Comparison of ENCODE assay signal across 8 mouse cellular contexts in the genomic region with DNA sequence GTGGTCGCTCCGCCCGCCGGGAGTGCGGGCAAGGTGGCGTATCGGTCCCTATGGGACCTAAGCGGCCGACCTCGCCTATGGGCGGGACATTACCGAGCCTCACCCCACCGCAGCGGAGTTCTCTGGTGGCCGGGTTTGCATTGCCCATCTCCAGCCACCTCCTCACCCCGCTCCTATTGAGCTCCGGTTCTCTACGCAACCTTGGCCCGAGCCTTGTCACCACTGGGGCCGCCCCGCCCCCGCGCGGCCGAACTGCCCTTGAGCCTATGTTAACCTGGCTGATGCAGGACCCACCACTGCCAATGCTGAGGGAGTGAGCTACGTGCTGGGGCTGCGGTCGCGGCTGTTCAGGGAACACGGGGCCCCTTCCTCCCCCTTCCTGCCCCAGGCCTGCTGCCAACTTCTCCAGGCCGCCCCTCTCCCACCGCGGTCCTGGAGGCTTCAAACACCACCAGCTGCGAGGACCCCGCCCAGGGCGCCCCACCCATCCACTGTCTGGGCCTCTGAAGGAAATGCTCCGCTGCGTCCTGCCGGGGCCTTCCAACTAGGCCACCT. TPM values are rescaled to one million over a fixed set of nuclear protein-coding genes. Genes with fewer than 3 reads are reported as not detected.
DNase-seq lines count a peak whose midpoint lies in the region; ATAC-seq lines count a peak whose summit lies in the region.

No protein-coding gene starts in this region.

- peak; percentile 80 for DNase-seq in layer of hippocampus, adult 11-12 months (ENCODE audit: low spot score)
- DNase-seq in layer of hippocampus, adult 9-10 months (ENCODE audit: low spot score): no peak
- peak; percentile 47 to 71 for DNase-seq in adrenal gland, postnatal 4 days (ENCODE audit: low spot score in 2 of 2)
- DNase-seq in heart, postnatal 10 days: peak; percentile 88 to 89
- peak; percentile 84 to 90 for DNase-seq in kidney, postnatal 36 days

- peak; percentile 48 for ATAC-seq in erythroid progenitor cell, adult 5-6 weeks (replicated peaks; ENCODE audit: low FRiP score, poor library complexity, severe bottlenecking)
- peak; percentile 20 for ATAC-seq in megakaryocyte progenitor cell, adult 5-6 weeks (replicated peaks; ENCODE audit: poor library complexity)
- ATAC-seq in stomach, embryonic 15.5 days (ENCODE audit: insufficient read depth, low FRiP score, low read depth): peak; percentile 56

- H3K36me3 ChIP-seq in stomach, embryonic 15.5 days: no peaks in the 10 kb centered on the region

- H3K4me3 ChIP-seq in stomach, embryonic 15.5 days (replicated peaks): peak overlapping the region; percentile 85

- no peaks in the 10 kb centered on the region for H3K9me3 ChIP-seq in stomach, embryonic 15.5 days

- H3K27ac ChIP-seq in stomach, embryonic 15.5 days: peak overlapping the region; percentile 98

- H3K27me3 ChIP-seq in stomach, embryonic 15.5 days (replicated peaks): no peaks in the 10 kb centered on the region

- peak overlapping the region; percentile 56 for H3K9ac ChIP-seq in stomach, embryonic 15.5 days

- under 1% methylated on average over 34 of the region's 39 CpGs for WGBS in stomach, embryonic 15.5 days

- H3K4me1 ChIP-seq in stomach, embryonic 15.5 days: peaks cover 15% of the 10 kb centered on the region; the same call in 1 of the 2 replicates

- intact Hi-C loops in heart, postnatal 10 days (cut with DNase I): loop anchor here (1.0 to 10.0 kb wide), 4 partner anchors 118 to 348 kb away; a partner anchor contains a TSS

- H3K4me2 ChIP-seq in stomach, embryonic 15.5 days: peak overlapping the region; percentile 92

RNA-seq across cellular contexts. Expression of a gene that starts 0.8 kb away (rescaled TPM):
- total RNA-seq in adrenal gland, postnatal 4 days (2021): 10 to 100 TPM; 70.9 to 77.5 TPM
- 41.8 and 46.9 TPM in 2 replicates for total RNA-seq in erythroid progenitor cell, adult 5-6 weeks (2015; ENCODE audit: low replicate concordance)
- 53.8 and 60.1 TPM in 2 replicates for total RNA-seq in erythroid progenitor cell, adult 5-6 weeks (2017; ENCODE audit: low replicate concordance)
- 10 to 100 TPM; 63.9 to 96.0 TPM for total RNA-seq in heart, postnatal 10 days (2021)
- 37.6 and 46.3 TPM in 2 replicates for total RNA-seq in megakaryocyte progenitor cell, adult 5-6 weeks (2015)
- 16.9 and 24.3 TPM in 2 replicates for total RNA-seq in megakaryocyte progenitor cell, adult 5-6 weeks (2017)
- polyA plus RNA-seq in stomach, embryonic 15.5 days (2015; fragmentation: Nextera tagmentation; extraction: Ambion mirVana): 31.0 and 32.3 TPM in 2 replicates

RNA-seq across cellular contexts. Expression of a gene that starts 22.8 kb away (rescaled TPM):
- not detected for total RNA-seq in adrenal gland, postnatal 4 days (2021)
- total RNA-seq in erythroid progenitor cell, adult 5-6 weeks (2015; ENCODE audit: low replicate concordance): not detected in 2 replicates
- total RNA-seq in erythroid progenitor cell, adult 5-6 weeks (2017; ENCODE audit: low replicate concordance): not detected in 2 replicates
- not detected for total RNA-seq in heart, postnatal 10 days (2021)
- total RNA-seq in megakaryocyte progenitor cell, adult 5-6 weeks (2015): not detected in 2 replicates
- not detected in 2 replicates for total RNA-seq in megakaryocyte progenitor cell, adult 5-6 weeks (2017)
- 0.17 TPM in 1 of 2 replicates, not detected in the other for polyA plus RNA-seq in stomach, embryonic 15.5 days (2015; fragmentation: Nextera tagmentation; extraction: Ambion mirVana)
